Mouse (Mus musculus) small intestine, adult 10 weeks (tissue): ENCODE data around the gene Il4ra. TPM values are rescaled to one million over a fixed set of nuclear protein-coding genes. Genes with fewer than 3 reads are reported as not detected.

Experiments used
- polyA plus RNA-seq: library from polyadenylated mRNA; stranded (reverse); fragments of 350-450 nt; fragmentation: Illumina TruSeq; extraction: RNeasy Lipid Tissue Mini Kit (QIAGEN cat#74804); gene quantifications from one replicate; pipeline ENCODE4 v1.2.3, GENCODE M21; 2014; ENCODE audit warnings: low replicate concordance

Gene Il4ra
- 2.9 TPM for polyA plus RNA-seq

GRCm38 (mm10) chr7:125551766-125552709 is at the start of gene Il4ra:
TSS of gene Il4ra (plus strand) at chr7:125552120.

GRCm38 (mm10) chr7:125603185-125603631 is 51.3 kb downstream of the Il4ra start, which contains the start of gene Il21r:
TSS of gene Il21r (plus strand) at chr7:125603429.

Other genes starting within 250 kb of the Il4ra start
- 0.22 TPM for gene Kdm8, start 107.4 kb upstream of the Il4ra start, polyA plus RNA-seq
- 29.4 TPM for gene Nsmce1, start 60.5 kb upstream of the Il4ra start, polyA plus RNA-seq
- 1.6 TPM for gene Il21r, start 51.3 kb downstream of the Il4ra start, polyA plus RNA-seq
- 2.3 TPM for gene Gtf3c1, start 155.7 kb downstream of the Il4ra start, polyA plus RNA-seq
- gene D430042O09Rik, start 155.8 kb downstream of the Il4ra start, polyA plus RNA-seq: 11.2 TPM